20 mouse cellular contexts compared by ENCODE assay signal in genomic region chr10:99116650-99117615, GRCm38 (mm10). TPM values are rescaled to one million over a fixed set of nuclear protein-coding genes. Genes with fewer than 3 reads are reported as not detected.
DNase-seq lines count a peak whose midpoint lies in the region; ATAC-seq and TF ChIP-seq lines count a peak whose summit lies in the region.
"Had no signal": no experiment of that assay in that cellular context is flagged by ENCODE, and none has a peak within 500 bp of the region (broad histone marks: within the 10 kb centered on the region; RNA-seq: fewer than 3 reads in every experiment).

No protein-coding gene starts in this region.

- H3K27ac ChIP-seq in spleen, adult 2 months (ENCODE audit: insufficient read depth, low read length), result peak overlapping the region; percentile 41
- H3K27ac ChIP-seq in neural tube, embryonic 15.5 days (replicated peaks), result no peak overlapping the region
- H3K27ac ChIP-seq: embryonic facial prominence, embryonic 12.5 days; heart, embryonic 15.5 days; lung, embryonic 15.5 days; midbrain, embryonic 12.5 days had no signal

- H3K4me1 ChIP-seq in spleen, adult 2 months (ENCODE audit: control insufficient read depth, insufficient read depth, insufficient read length), result peaks cover 8% of the 10 kb centered on the region; the same call in 1 of the 2 replicates
- 0 out of 2 replicates have a peak, but pooled peaks cover 6% of the 10 kb centered on the region for H3K4me1 ChIP-seq in neural tube, embryonic 15.5 days

- H3K4me3 ChIP-seq in spleen, adult 2 months (ENCODE audit: extremely low read depth, insufficient read depth, insufficient read length), result no peak overlapping the region
- H3K4me3 ChIP-seq in neural tube, embryonic 15.5 days (replicated peaks), result no peak overlapping the region
- H3K4me3 ChIP-seq: embryonic facial prominence, embryonic 12.5 days; forebrain, embryonic 12.5 days; lung, embryonic 15.5 days; midbrain, embryonic 12.5 days had no signal

- no peak for DNase-seq in spleen, adult 2 months (ENCODE audit: low read depth in 1 of 2, low spot score in 2 of 2)
- no peak for DNase-seq in spleen, postnatal 14 days (ENCODE audit: low spot score in 2 of 2)
- peak; percentile 74 for DNase-seq in T-cell, adult 2 months (ENCODE audit: low spot score)
- DNase-seq in naive thymus-derived CD4-positive, alpha-beta T cell, adult 2 months (ENCODE audit: low read depth), result peak; percentile 81
- no peak for DNase-seq in urinary bladder, postnatal 4 days (ENCODE audit: low spot score in 2 of 2)
- DNase-seq in cerebellum, postnatal 36 days, result no peak
- DNase-seq: adrenal gland, adult 2 months; cerebellum, adult 9-11 months; gastrocnemius, postnatal 10 days had no signal

- no peaks in the 10 kb centered on the region for H3K9me3 ChIP-seq in neural tube, embryonic 15.5 days (replicated peaks)
- H3K9me3 ChIP-seq: embryonic facial prominence, embryonic 12.5 days; forebrain, embryonic 12.5 days; heart, embryonic 15.5 days; lung, embryonic 15.5 days; midbrain, embryonic 12.5 days had no signal

- H3K36me3 ChIP-seq in spleen, adult 2 months (ENCODE audit: control insufficient read depth, insufficient read depth, low read length), result no peaks in the 10 kb centered on the region
- H3K36me3 ChIP-seq in neural tube, embryonic 15.5 days, result no peaks in the 10 kb centered on the region
- H3K36me3 ChIP-seq: embryonic facial prominence, embryonic 12.5 days; heart, embryonic 15.5 days; lung, embryonic 15.5 days had no signal

- no peak for ATAC-seq in neural tube, embryonic 15.5 days (ENCODE audit: low FRiP score)
- ATAC-seq: hindbrain, embryonic 16.5 days had no signal

- H3K4me2 ChIP-seq in neural tube, embryonic 15.5 days, result no peak overlapping the region
- H3K4me2 ChIP-seq: embryonic facial prominence, embryonic 12.5 days; forebrain, embryonic 12.5 days; lung, embryonic 15.5 days; midbrain, embryonic 12.5 days had no signal

- no peak for TF ChIP-seq POLR2A in spleen, adult 2 months (IDR thresholded peaks at IDR 0.05; ENCODE audit: low read depth, low read length)

- no peak for TF ChIP-seq CTCF in spleen, adult 2 months (IDR thresholded peaks at IDR 0.05; ENCODE audit: extremely low read depth, insufficient read depth, insufficient read length, insufficient replicate concordance)

- H3K27me3 ChIP-seq in spleen, adult 2 months (ENCODE audit: control insufficient read depth, insufficient read depth, low read length), result no peaks in the 10 kb centered on the region
- H3K27me3 ChIP-seq in neural tube, embryonic 15.5 days (replicated peaks), result no peaks in the 10 kb centered on the region
- H3K27me3 ChIP-seq: embryonic facial prominence, embryonic 12.5 days; forebrain, embryonic 12.5 days; heart, embryonic 15.5 days; lung, embryonic 15.5 days; midbrain, embryonic 12.5 days had no signal

- 84% methylated on average over 16 of the region's 16 CpGs for WGBS in spleen, adult 2 months
- WGBS in neural tube, embryonic 15.5 days, result 86% methylated on average over 16 of the region's 16 CpGs

- H3K9ac ChIP-seq in neural tube, embryonic 15.5 days (replicated peaks), result no peak overlapping the region
- H3K9ac ChIP-seq: embryonic facial prominence, embryonic 12.5 days; forebrain, embryonic 12.5 days; heart, embryonic 15.5 days; lung, embryonic 15.5 days; midbrain, embryonic 12.5 days had no signal

RNA-seq across cellular contexts. Expression of gene Galnt4, which starts 9.0 kb away (rescaled TPM):
- polyA plus RNA-seq in spleen, adult 2 months (2012; rRNA removed), result 1.5 TPM in 2 replicates
- 2.7 and 4.2 TPM in 2 replicates for polyA plus RNA-seq in neural tube, embryonic 15.5 days (2015; fragmentation: Nextera tagmentation; extraction: Ambion mirVana)

RNA-seq across cellular contexts. Expression of gene Phxr2, which starts 9.2 kb away (rescaled TPM):
- polyA plus RNA-seq in spleen, adult 2 months (2012; rRNA removed), result not detected in 2 replicates
- polyA plus RNA-seq in neural tube, embryonic 15.5 days (2015; fragmentation: Nextera tagmentation; extraction: Ambion mirVana), result not detected in 2 replicates
- polyA plus RNA-seq: adrenal gland, adult 2 months; forebrain, embryonic 12.5 days; heart, embryonic 15.5 days; large intestine, adult 2 months; limb, embryonic 14.5 days; lung, embryonic 15.5 days; midbrain, embryonic 12.5 days; neural tube, embryonic 11.5 days; urinary bladder, adult 2 months had no signal

RNA-seq across cellular contexts. Expression of gene Poc1b, which starts 10.1 kb away (rescaled TPM):
- polyA plus RNA-seq in spleen, adult 2 months (2012; rRNA removed), result 4.4 and 5.1 TPM in 2 replicates
- polyA plus RNA-seq in neural tube, embryonic 15.5 days (2015; fragmentation: Nextera tagmentation; extraction: Ambion mirVana), result 9.3 and 14.1 TPM in 2 replicates

Comparison
In these comparisons a context has a peak if more than half of its experiments do, and no peak if none do; other contexts are left out.
1. DNase-seq: peak in T-cell, adult 2 months (single experiment) and naive thymus-derived CD4-positive, alpha-beta T cell, adult 2 months (single experiment); none in spleen, adult 2 months (0 of 2), spleen, postnatal 14 days (0 of 2), urinary bladder, postnatal 4 days (0 of 2) and cerebellum, postnatal 36 days (0 of 2).